Mouse (Mus musculus) lung, adult 2 months (tissue): ENCODE measurements around the gene Myh13. TPM values are rescaled to one million over a fixed set of nuclear protein-coding genes. Genes with fewer than 3 reads are reported as not detected.

Experiments
- DNase-seq: peaks from one replicate; pipeline ENCODE4 v3.0.0; 2022
- H3K4me1 ChIP-seq: fragments of 200-500 bp; 2 replicates; pipeline ENCODE4 v1.6.1; 2011; ENCODE audit warnings: low read length; ENCODE audit not compliant: control insufficient read depth, insufficient read depth
- H3K4me3 ChIP-seq: fragments of 200-500 bp; replicated peaks from 2 replicates; pipeline ENCODE3; 2011; ENCODE audit warnings: low read depth, mild to moderate bottlenecking, control low read depth, low read length; ENCODE audit errors: extremely low read depth
- CTCF ChIP-seq: fragments of 200-500 bp; IDR thresholded peaks from 2 replicates; pipeline ENCODE4 v1.5.1; 2011; ENCODE audit warnings: mild to moderate bottlenecking, low read length, control low read depth; ENCODE audit not compliant: insufficient read depth
- POLR2A ChIP-seq: fragments of 200-500 bp; IDR thresholded peaks from 2 replicates; pipeline ENCODE4 v1.6.1; 2011; ENCODE audit warnings: low read depth, mild to moderate bottlenecking, control low read depth, low read length, borderline replicate concordance; ENCODE audit errors: extremely low read depth
- WGBS: fragments of 180-500 bp; shearing (Covaris S2); methylation state at CpG from one replicate; pipeline ENCODE4 v1.1.7; 2018; 5-methylcytosine and 5-hydroxymethylcytosine counted together
- polyA plus RNA-seq: library from polyadenylated mRNA; depleted of rRNA; stranded (reverse); fragments of >200 nt; gene quantifications from 2 replicates; pipeline ENCODE4 v1.2.3, GENCODE M21; 2012; rRNA removed

Myh13 gene
- polyA plus RNA-seq = 0.46 and 0.69 TPM in 2 replicates

DNA sequence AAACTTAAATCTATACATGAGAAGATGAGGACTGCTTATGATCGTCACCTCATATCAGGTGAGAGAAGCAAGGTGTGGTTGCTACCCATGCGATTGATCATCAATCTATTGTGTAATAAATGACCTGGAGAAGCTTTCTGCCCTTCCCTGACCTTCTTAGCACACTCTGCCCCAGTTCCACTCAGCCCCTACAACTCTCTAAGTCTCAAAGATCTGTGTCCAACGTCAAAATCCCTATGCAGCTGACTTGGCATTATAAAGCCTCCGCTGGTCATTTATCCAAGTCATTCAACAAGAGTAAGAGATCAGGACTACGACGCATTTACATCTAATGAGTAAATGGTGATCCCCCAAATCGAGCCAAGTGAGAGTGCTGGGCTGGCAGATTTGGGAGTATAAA lies at the start of gene Myh13:
Gene Myh13 (plus strand): TSS at position 301 of the 400 bp plus-strand sequence.
- no peak for DNase-seq
- 80% methylated on average over 7 of the region's 7 CpGs for WGBS
- Histone ChIP-seq H3K4me1 (no peaks in the 10 kb centered on the region), H3K4me3 (no peak within 1 kb of the TSS)
- TF ChIP-seq CTCF (no peak), POLR2A (no peak)

DNA sequence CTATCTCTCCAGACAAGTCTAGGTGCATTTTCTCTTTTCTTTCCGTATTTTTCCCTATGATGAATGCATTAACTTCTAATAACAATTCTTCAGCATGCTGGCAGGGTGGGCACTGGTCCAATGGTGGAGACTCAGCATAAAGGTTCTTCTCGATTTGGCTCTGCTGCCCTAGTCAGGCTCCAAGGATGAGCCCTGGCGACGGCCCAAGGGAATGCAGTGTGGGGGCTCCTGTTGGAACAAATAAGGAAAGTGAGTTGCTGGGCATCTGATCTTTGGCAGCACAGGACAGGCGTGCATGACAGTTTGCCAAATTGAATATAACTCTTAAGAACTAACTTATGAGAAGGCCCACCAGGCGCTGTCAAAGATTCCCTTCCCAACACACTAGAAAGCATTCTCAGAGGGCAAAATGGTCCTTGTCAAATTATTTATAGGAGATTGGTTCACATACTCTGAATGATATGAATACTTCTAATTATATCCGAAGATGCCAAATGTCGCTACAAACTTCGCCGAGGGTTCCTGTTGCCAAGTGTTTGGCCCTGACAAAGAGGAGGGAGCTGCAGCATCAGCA lies 44.8 kb upstream of the Myh13 start, which contains the start of gene Myh8:
Gene Myh8 (plus strand): TSS at position 524 of the 574 bp plus-strand sequence.
- 60% methylated on average over 10 of the region's 10 CpGs for WGBS
- no peak for TF ChIP-seq POLR2A
- TF ChIP-seq CTCF = no peak
- no peak for DNase-seq
- H3K4me3 ChIP-seq = no peak within 1 kb of the TSS
- H3K4me1 ChIP-seq = no peaks in the 10 kb centered on the region

DNA sequence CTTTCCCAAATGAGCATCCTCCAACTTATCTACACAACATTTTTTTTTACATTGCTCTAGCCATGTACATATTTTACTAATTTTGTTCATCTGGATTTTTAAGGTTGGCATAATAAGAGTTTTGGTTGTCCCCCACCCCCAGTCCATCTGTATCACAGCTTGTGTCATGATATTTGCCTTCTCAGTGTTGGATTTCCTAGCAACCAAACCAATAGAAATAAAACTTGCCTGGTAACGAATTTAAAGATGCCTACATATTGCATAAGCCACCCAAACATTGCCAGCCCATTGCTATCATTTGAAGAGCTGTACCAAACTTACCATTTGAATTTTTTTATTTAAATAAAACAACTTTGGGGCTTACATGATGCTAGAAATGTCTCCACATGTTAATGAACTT lies 28.0 kb upstream of the Myh13 start:
- DNase-seq = no peak
- TF ChIP-seq POLR2A (no peak), CTCF (no peak)
- 78% methylated on average over 1 of the region's 1 CpGs for WGBS
- Histone ChIP-seq H3K4me1 (no peaks in the 10 kb centered on the region), H3K4me3 (no peak overlapping the region)

DNA sequence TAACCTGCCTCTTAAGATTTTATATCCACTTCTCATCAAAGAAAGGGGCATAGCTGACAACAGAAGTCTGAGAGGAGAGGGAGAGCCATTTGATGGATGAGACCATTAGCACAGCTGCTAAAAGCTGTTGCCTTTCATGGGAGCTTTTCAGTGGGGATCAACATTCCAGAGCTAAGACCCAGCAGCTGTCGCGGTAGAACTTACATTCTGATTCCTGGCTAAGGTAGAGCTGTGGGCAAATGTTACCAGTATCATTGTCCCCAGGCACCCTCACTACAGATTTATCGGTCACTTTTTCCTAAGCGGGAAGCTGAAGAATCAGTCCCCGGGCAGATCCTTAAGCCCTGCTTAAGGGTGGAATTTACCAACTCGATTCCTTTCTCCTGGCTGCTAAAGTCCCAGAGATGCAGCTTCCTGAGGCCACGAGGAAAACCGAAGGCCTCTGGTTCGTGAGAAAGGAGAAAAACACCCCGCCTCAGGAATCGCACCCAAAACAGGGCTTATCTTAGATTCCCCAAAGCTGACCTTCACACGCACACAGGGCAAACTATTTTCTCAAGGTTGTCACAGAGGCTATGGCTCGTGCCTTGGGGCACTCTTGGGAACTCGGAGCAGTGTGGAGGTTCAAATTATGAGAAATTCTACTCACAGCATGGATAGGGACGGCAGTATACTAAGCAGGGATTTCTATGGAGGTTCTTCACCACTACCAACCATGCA lies 7.6 kb upstream of the Myh13 start:
- Histone ChIP-seq H3K4me1 (no peaks in the 10 kb centered on the region), H3K4me3 (no peak overlapping the region)
- WGBS = 36% methylated on average over 15 of the region's 15 CpGs
- no peak for DNase-seq
- TF ChIP-seq POLR2A = no peak
- no peak for TF ChIP-seq CTCF

DNA sequence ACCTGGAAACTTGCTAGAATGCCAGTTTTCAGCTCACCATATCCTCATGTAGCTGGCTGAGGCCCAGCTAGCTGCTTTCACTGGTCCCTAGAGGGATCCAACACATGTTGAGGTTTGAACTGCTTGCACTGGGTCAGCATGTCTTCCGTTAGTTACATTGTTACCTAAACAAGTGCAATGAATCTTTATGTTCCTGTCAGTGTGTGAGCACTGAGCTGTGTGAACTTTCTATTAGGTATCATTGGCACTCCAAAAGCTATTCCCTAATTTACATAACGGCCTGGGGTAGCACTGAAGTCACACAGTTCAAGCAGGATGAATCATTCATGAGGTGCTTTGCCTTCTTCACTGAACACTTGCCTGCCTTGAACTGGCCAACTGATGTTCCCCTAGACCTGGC lies 5.1 kb downstream of the Myh13 start:
- H3K4me3 ChIP-seq = no peak overlapping the region
- 78% methylated on average over 2 of the region's 2 CpGs for WGBS
- no peaks in the 10 kb centered on the region for H3K4me1 ChIP-seq
- DNase-seq = no peak
- TF ChIP-seq CTCF (no peak), POLR2A (no peak)

DNA sequence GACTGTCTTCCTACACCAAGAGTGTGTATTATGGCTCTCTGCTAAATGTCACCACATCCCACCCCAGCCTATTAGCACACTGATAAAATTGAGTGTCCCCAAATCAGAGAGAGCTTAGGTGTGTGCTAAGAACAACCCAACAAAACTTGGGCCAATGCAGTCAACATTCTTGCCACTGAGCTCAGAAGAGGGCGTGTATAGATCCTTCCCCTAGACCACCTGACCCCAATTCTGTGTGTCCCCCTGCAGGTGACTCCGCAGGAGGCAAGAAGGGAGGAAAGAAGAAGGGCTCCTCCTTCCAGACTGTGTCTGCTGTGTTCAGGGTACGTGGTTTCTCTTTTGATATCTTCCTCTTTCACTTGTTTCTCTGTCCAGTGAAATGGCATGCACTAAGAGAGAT lies 23.1 kb downstream of the Myh13 start:
- WGBS = 46% methylated on average over 3 of the region's 3 CpGs
- no peak for TF ChIP-seq POLR2A
- TF ChIP-seq CTCF = no peak
- Histone ChIP-seq H3K4me1 (no peaks in the 10 kb centered on the region), H3K4me3 (no peak overlapping the region)
- no peak for DNase-seq

DNA sequence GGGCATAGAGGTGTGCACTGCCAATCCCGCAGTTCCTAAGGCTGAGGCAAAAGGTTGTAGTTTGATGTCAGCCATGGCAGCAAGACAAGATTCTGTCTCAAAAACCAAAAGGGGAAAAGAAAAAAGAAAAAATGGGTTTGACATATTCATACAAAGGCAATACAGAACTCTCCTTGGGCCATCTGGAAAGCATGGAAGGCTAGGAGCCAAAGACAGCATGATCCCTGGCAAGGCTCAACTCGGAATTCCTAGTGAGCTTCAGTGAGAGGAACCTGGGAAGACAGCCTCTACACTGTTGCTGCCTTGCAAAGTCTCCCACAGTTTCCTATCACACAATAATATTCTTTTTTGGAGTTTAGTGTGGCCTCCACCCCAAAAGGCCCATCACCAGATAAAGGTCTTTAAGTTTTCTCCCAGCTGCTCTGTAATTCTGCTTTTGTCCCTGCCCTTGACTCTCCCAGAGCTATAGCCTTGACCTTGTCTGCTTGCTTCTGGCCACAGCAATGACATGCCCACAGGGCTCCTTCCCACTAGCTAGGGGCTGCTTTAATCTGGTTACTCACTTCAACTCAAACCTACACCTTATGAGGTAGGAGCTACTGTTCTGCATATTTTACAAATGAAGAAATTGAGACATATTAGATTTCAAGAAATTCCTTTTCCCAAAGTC lies 23.9 kb downstream of the Myh13 start:
- no peak for DNase-seq
- Histone ChIP-seq H3K4me1 (no peaks in the 10 kb centered on the region), H3K4me3 (no peak overlapping the region)
- 55% methylated on average over 2 of the region's 2 CpGs for WGBS
- no peak for TF ChIP-seq POLR2A
- no peak for TF ChIP-seq CTCF

DNA sequence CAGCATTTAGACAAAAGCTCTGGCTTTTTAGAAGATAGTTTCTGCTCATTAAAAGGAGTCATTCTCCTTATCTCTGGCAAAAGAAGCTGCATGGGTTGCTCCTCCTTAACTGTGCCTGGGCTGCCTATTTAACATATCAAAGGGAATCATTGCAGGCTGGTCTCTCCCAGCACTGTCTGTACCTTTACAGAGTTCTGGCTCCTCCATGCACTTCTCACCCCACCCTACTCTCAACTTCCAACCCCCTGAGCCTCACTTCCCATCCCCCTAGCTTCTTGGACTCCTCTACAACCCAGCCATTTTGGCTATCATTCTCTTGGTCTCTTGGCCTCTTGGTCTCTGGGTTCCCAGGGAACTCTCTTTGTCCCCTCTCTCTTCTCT lies 24.4 kb downstream of the Myh13 start:
- no peak for DNase-seq
- no peaks in the 10 kb centered on the region for H3K4me1 ChIP-seq
- TF ChIP-seq POLR2A = no peak
- TF ChIP-seq CTCF = no peak
- no peak overlapping the region for H3K4me3 ChIP-seq

DNA sequence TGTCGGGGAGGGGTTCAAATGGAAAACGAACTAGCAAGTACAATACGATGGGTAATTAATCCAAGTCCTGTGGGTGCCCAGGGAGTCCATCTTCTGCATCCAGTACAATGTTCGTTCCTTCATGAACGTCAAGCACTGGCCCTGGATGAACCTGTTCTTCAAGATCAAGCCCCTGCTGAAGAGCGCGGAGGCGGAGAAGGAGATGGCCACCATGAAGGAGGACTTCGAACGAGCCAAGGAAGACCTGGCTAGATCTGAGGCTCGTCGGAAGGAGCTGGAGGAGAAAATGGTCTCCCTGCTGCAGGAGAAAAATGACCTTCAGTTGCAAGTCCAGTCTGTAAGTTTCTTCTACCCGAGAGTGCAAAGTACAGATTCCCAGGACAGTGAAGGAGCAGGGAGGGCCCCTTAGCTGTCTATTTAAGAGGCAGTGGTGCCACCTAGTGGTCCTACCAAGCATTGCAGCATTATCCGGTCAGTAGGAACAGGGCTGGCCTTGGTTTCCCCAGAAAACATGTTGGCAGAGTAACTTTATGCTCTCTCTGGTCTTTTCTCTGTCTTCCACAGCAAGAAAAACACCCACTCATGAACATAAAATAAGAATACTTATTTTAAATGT lies 28.8 kb downstream of the Myh13 start:
- DNase-seq = peak; percentile 57
- H3K4me3 ChIP-seq = no peak overlapping the region
- TF ChIP-seq CTCF = peak; percentile 88
- no peak for TF ChIP-seq POLR2A
- H3K4me1 ChIP-seq = no peaks in the 10 kb centered on the region
- 47% methylated on average over 14 of the region's 14 CpGs for WGBS
